11 mouse cellular contexts compared by ENCODE assay signal in the genomic region with DNA sequence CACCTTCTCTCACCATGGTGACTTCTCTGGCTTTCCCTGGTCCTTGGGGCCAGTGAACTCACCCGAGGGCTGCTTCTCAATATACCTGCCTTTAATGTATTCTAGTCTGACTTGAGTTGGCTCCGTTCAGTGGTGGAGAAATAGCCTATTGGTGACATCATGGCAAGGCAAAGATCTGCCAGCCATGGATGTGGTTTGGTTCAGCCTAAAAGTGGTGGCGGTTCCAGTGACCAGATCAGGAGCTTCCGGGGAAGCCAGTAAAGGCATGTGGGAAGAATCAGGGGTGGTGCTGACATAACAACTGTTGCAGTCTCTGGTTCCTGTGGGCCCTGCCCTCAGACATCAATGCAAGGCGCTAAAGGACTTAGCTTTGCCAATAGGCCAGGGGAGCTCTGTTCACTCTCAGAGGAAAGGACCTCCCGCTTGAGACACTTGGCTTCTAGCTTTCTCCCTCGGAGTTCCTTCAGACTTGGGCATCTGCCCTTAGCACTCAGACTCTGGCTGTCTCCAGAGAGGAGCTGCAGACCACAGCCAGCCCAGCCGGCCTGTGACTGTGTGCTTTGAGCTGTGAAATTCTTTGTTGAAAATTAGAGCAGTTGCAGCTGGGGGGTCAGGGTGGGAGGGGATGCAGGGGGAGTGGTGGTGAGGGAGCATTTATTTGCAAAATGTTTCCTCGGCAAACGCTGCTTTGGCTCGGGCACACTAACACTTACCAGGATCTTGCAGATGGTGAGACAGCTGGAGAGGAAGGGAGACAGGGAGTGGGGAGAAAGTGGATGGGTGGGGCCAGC. TPM values are rescaled to one million over a fixed set of nuclear protein-coding genes. Genes with fewer than 3 reads are reported as not detected.
DNase-seq lines count a peak whose midpoint lies in the region; ATAC-seq and TF ChIP-seq lines count a peak whose summit lies in the region.
"Had no signal": no experiment of that assay in that cellular context is flagged by ENCODE, and none has a peak within 500 bp of the region (broad histone marks: within the 10 kb centered on the region; RNA-seq: fewer than 3 reads in every experiment).

No protein-coding gene starts in this region.

- no peak for ATAC-seq in forebrain, embryonic 12.5 days (ENCODE audit: low FRiP score)
- no peak for ATAC-seq in limb, embryonic 13.5 days (ENCODE audit: low FRiP score, low read depth)
- no peak for ATAC-seq in erythroblast, adult 5-6 weeks (replicated peaks; ENCODE audit: low FRiP score, poor library complexity, severe bottlenecking)

- no peak for TF ChIP-seq POLR2A in CH12.LX (IDR thresholded peaks at IDR 0.05; ENCODE audit: low read depth, low read length)

- H3K36me3 ChIP-seq in CH12.LX (replicated peaks in 1 of 2; ENCODE audit: control insufficient read depth in 1 of 2, insufficient read depth in 1 of 2, low read length in 1 of 2) = peaks cover 0 to 36% of the 10 kb centered on the region in 2 experiments
- no peaks in the 10 kb centered on the region for H3K36me3 ChIP-seq in forebrain, embryonic 12.5 days (replicated peaks)
- no peaks in the 10 kb centered on the region for H3K36me3 ChIP-seq in limb, embryonic 13.5 days
- H3K36me3 ChIP-seq: heart, embryonic 15.5 days had no signal

- H3K4me2 ChIP-seq in CH12.LX (ENCODE audit: insufficient read depth, low read depth, poor library complexity, severe bottlenecking) = no peak overlapping the region
- no peak overlapping the region for H3K4me2 ChIP-seq in forebrain, embryonic 12.5 days
- 0 out of 2 replicates have a peak overlapping the region, but pooled peaks have one; percentile 9 for H3K4me2 ChIP-seq in limb, embryonic 13.5 days (replicated peaks)
- H3K4me2 ChIP-seq: heart, embryonic 15.5 days had no signal

- peak overlapping the region in 1 of 3 experiments; percentile 6 for H3K4me3 ChIP-seq in CH12.LX (replicated peaks in 1 of 3; ENCODE audit: low read depth in 2 of 3, low read length in 2 of 3, poor library complexity in 1 of 3)
- H3K4me3 ChIP-seq in forebrain, embryonic 12.5 days (replicated peaks) = no peak overlapping the region
- H3K4me3 ChIP-seq in limb, embryonic 13.5 days = no peak overlapping the region
- H3K4me3 ChIP-seq: heart, embryonic 15.5 days had no signal

- H3K27ac ChIP-seq in CH12.LX (ENCODE audit: insufficient read depth, low read depth) = peak overlapping the region; percentile 8; the same call in 1 of the 2 replicates
- H3K27ac ChIP-seq in forebrain, embryonic 12.5 days = 0 out of 2 replicates have a peak overlapping the region, but pooled peaks have one; percentile 59
- peak overlapping the region; percentile 69 for H3K27ac ChIP-seq in limb, embryonic 13.5 days
- H3K27ac ChIP-seq: macrophage had no signal

- H3K79me2 ChIP-seq in CH12.LX (replicated peaks; ENCODE audit: control insufficient read depth, extremely low read depth, insufficient read depth, poor library complexity, severe bottlenecking) = peaks cover 7% of the 10 kb centered on the region; the same call in 1 of the 2 replicates

- DNase-seq in kidney, adult 11 months = peak; percentile 21
- DNase-seq in kidney, adult 9 months = no peak
- no peak for DNase-seq in CH12.LX (ENCODE audit: extremely low read depth)
- no peak for DNase-seq in embryo, embryonic 9.5 days (ENCODE audit: extremely low spot score)
- no peak for DNase-seq in neural tube, embryonic 10.5 days (ENCODE audit: extremely low spot score, low spot score)
- DNase-seq: cerebellum, adult 9-11 months had no signal

- no peak for TF ChIP-seq RAD21 in CH12.LX (IDR thresholded peaks at IDR 0.05; ENCODE audit: low read depth, low read length)

- no peak for TF ChIP-seq EP300 in CH12.LX (IDR thresholded peaks at IDR 0.05; ENCODE audit: low read length)

- dilution Hi-C loops in CH12.LX (cut with MboI; ENCODE audit: extremely low pct_ligation_motif_present, extremely low pct_unique_long_range_greater_than_20kb, low sequenced_read_pairs) = no loop called here

- H3K4me1 ChIP-seq in CH12.LX (ENCODE audit: control insufficient read depth in 1 of 2, insufficient read depth in 2 of 2) = peaks cover 35 to 93% of the 10 kb centered on the region in 2 experiments
- peaks cover 75% of the 10 kb centered on the region for H3K4me1 ChIP-seq in forebrain, embryonic 12.5 days
- peaks cover 69% of the 10 kb centered on the region for H3K4me1 ChIP-seq in limb, embryonic 13.5 days

- no peak for TF ChIP-seq CTCF in CH12.LX (conservative IDR thresholded peaks at IDR 0.05 in 1 of 2, IDR thresholded peaks at IDR 0.05 in 1 of 2; ENCODE audit: low read depth in 2 of 2, low read length in 2 of 2)

- in situ Hi-C loops in CH12.LX (cut with MboI; ENCODE audit: low pct_ligation_motif_present, low pct_unique_long_range_greater_than_20kb, low sequenced_read_pairs) = no loop called here

- H3K9ac ChIP-seq in CH12.LX (ENCODE audit: insufficient read depth, low read depth) = no peak overlapping the region
- no peak overlapping the region; the same call in 1 of the 2 replicates for H3K9ac ChIP-seq in forebrain, embryonic 12.5 days
- peak overlapping the region; percentile 19; the same call in 1 of the 2 replicates for H3K9ac ChIP-seq in limb, embryonic 13.5 days
- H3K9ac ChIP-seq: heart, embryonic 15.5 days had no signal

- no peaks in the 10 kb centered on the region for H3K27me3 ChIP-seq in CH12.LX (replicated peaks)
- H3K27me3 ChIP-seq in forebrain, embryonic 12.5 days = no peaks in the 10 kb centered on the region; the same call in 1 of the 2 replicates
- H3K27me3 ChIP-seq in limb, embryonic 13.5 days = no peaks in the 10 kb centered on the region; the same call in 1 of the 2 replicates

- 45% methylated on average over 11 of the region's 11 CpGs for WGBS in forebrain, embryonic 12.5 days
- 39% methylated on average over 11 of the region's 11 CpGs for WGBS in limb, embryonic 13.5 days

- no peaks in the 10 kb centered on the region for H3K9me3 ChIP-seq in CH12.LX (replicated peaks; ENCODE audit: low read length)
- H3K9me3 ChIP-seq in forebrain, embryonic 12.5 days = no peaks in the 10 kb centered on the region
- no peaks in the 10 kb centered on the region for H3K9me3 ChIP-seq in limb, embryonic 13.5 days
- H3K9me3 ChIP-seq: heart, embryonic 15.5 days had no signal

TF ChIP-seq in CH12.LX, 34 proteins besides CTCF, POLR2A, EP300 and RAD21:
- TF ChIP-seq MAZ (IDR thresholded peaks at IDR 0.05; ENCODE audit: low read depth, low read length) (no peak), POLR2AphosphoS2 (IDR thresholded peaks at IDR 0.05; ENCODE audit: low read depth, low read length) (no peak), MAX (IDR thresholded peaks at IDR 0.05; ENCODE audit: low read length) (no peak), USF2 (conservative IDR thresholded peaks at IDR 0.05; ENCODE audit: low read depth, low read length) (no peak)

RNA-seq across cellular contexts. Expression of a gene that starts 6.3 kb away (rescaled TPM):
- 4.4 and 5.2 TPM in 2 replicates for total RNA-seq in CH12.LX (2012; rRNA removed)
- total RNA-seq in CH12.LX (2014; rRNA removed) = 7.4 and 7.5 TPM in 2 replicates
- 11.0 and 12.2 TPM in 2 replicates for polyA plus RNA-seq in CH12.LX (2012; ENCODE audit: insufficient read length, low read depth)
- polyA plus RNA-seq in forebrain, embryonic 12.5 days (2016; fragmentation: Nextera tagmentation; extraction: Ambion mirVana) = 3.7 and 4.0 TPM in 2 replicates
- polyA plus RNA-seq in limb, embryonic 13.5 days (2015; fragmentation: Nextera tagmentation; extraction: Ambion mirVana) = 3.1 and 3.7 TPM in 2 replicates
- not detected in 2 replicates for total RNA-seq in erythroblast, adult 5-6 weeks (2015; ENCODE audit: low replicate concordance)
- total RNA-seq in erythroblast, adult 5-6 weeks (2017; ENCODE audit: low replicate concordance) = not detected in 2 replicates

Comparison
In these comparisons a context has a peak if more than half of its experiments do, and no peak if none do; other contexts are left out.
1. H3K27ac ChIP-seq: peak in every context shown above with its lines; median percentile 69 in limb, embryonic 13.5 days; 59 in forebrain, embryonic 12.5 days; 8 in CH12.LX.